Mouse (Mus musculus) liver, embryonic 11.5 days (tissue): ENCODE data around the gene Gng10. TPM values are rescaled to one million over a fixed set of nuclear protein-coding genes. Genes with fewer than 3 reads are reported as not detected.

ENCODE experiments used
- ATAC-seq: fragments of 200-750 bp; cut with Nextera tagmentation; replicated peaks from 2 replicates; pipeline ENCODE4 v1.8.0; 2017; ENCODE audit warnings: moderate number of reproducible peaks, mild to moderate bottlenecking, moderate TSS enrichment, moderate library complexity; ENCODE audit not compliant: low FRiP score
- DNase-seq: peaks from one replicate; pipeline ENCODE4 v3.0.0-alpha.2; 2017; ENCODE audit warnings: low spot score
- H3K27ac ChIP-seq: fragments of 300-500 bp; sonication (generic); 2 replicates; pipeline ENCODE4 v1.5.1; 2014; ENCODE audit warnings: mild to moderate bottlenecking, low read depth, low read length, control low read depth
- H3K27me3 ChIP-seq: fragments of 300-500 bp; sonication (generic); replicated peaks from 2 replicates; pipeline ENCODE4 v1.6.1; 2014; ENCODE audit warnings: low read length, mixed read lengths; ENCODE audit not compliant: control insufficient read depth, insufficient read depth
- H3K36me3 ChIP-seq: fragments of 300-500 bp; sonication (generic); 2 replicates; pipeline ENCODE4 v1.6.1; 2014; ENCODE audit warnings: mild to moderate bottlenecking, low read length, moderate library complexity, mixed read lengths; ENCODE audit not compliant: control insufficient read depth, insufficient read depth
- H3K4me1 ChIP-seq: fragments of 300-500 bp; sonication (generic); replicated peaks from 2 replicates; pipeline ENCODE4 v1.6.1; 2014; ENCODE audit warnings: low read length, mixed read lengths; ENCODE audit not compliant: control insufficient read depth, insufficient read depth
- H3K4me2 ChIP-seq: fragments of 300-500 bp; sonication (generic); 2 replicates; pipeline ENCODE4 v1.6.1; 2014; ENCODE audit warnings: mild to moderate bottlenecking, control low read depth, moderate library complexity
- H3K4me3 ChIP-seq: fragments of 300-500 bp; sonication (generic); 2 replicates; pipeline ENCODE4 v1.5.1; 2014; ENCODE audit warnings: low read depth, low read length, control low read depth
- H3K9ac ChIP-seq: fragments of 300-500 bp; sonication (generic); 2 replicates; pipeline ENCODE4 v1.6.1; 2014; ENCODE audit warnings: low read depth, low read length, control low read depth
- H3K9me3 ChIP-seq: fragments of 300-500 bp; sonication (generic); 2 replicates; pipeline ENCODE4 v1.6.1; 2016; ENCODE audit warnings: low read length, inconsistent platforms, mixed read lengths; ENCODE audit not compliant: control insufficient read depth
- WGBS: fragments of 180-500 bp; shearing (Covaris S2); extraction: QIAGEN DNeasy Blood & Tissue Kit; methylation state at CpG from one replicate; pipeline ENCODE4 v1.1.7; 2014; 5-methylcytosine and 5-hydroxymethylcytosine counted together
- polyA plus RNA-seq: library from polyadenylated mRNA; unstranded; fragments of >200 nt; fragmentation: Nextera tagmentation; extraction: Ambion mirVana; gene quantifications from 2 replicates; pipeline ENCODE4 v1.2.1, GENCODE M21; 2014

The Gng10 gene
- polyA plus RNA-seq, 1 experiment from 2014 or later: 67.6 TPM

GRCm38 (mm10) chr4:59007974-59008373 lies 26.9 kb upstream of the Gng10 start:
- Histone ChIP-seq H3K9ac (no peak overlapping the region), H3K4me3 (no peak overlapping the region), H3K4me2 (no peak overlapping the region), H3K4me1 (peaks cover 49% of the 10 kb centered on the region), H3K27ac (no peak overlapping the region), H3K27me3 (no peaks in the 10 kb centered on the region), H3K36me3 (no peaks in the 10 kb centered on the region), H3K9me3 (no peaks in the 10 kb centered on the region)
- DNase-seq (no peak), ATAC-seq (no peak)
- 89% methylated on average over 5 of the region's 5 CpGs for WGBS

- Histone ChIP-seq H3K4me2 (peak overlapping the region; percentile 5; the same call in 1 of the 2 replicates), H3K27ac (no peak overlapping the region), H3K27me3 (no peaks in the 10 kb centered on the region), H3K4me3 (no peak overlapping the region), H3K9ac (no peak overlapping the region), H3K36me3 (no peaks in the 10 kb centered on the region), H3K4me1 (peaks cover 49% of the 10 kb centered on the region), H3K9me3 (no peaks in the 10 kb centered on the region)
- DNase-seq (no peak), ATAC-seq (no peak)
- 61% methylated on average over 7 of the region's 7 CpGs for WGBS
Measured at GRCm38 (mm10) chr4:59009186-59009585, 25.7 kb upstream of the Gng10 start.

- peaks cover 45% of the 10 kb centered on the region for H3K4me1 ChIP-seq
- H3K9me3 ChIP-seq: no peaks in the 10 kb centered on the region
- ATAC-seq (no peak), DNase-seq (no peak)
- no peak overlapping the region for H3K27ac ChIP-seq
- 44% methylated on average over 4 of the region's 4 CpGs for WGBS
- H3K9ac ChIP-seq: no peak overlapping the region
- no peaks in the 10 kb centered on the region for H3K36me3 ChIP-seq
- no peak overlapping the region for H3K4me2 ChIP-seq
- no peak overlapping the region for H3K4me3 ChIP-seq
- no peaks in the 10 kb centered on the region for H3K27me3 ChIP-seq
Measured at GRCm38 (mm10) chr4:59009696-59010095, 25.2 kb upstream of the Gng10 start.

- H3K4me2 ChIP-seq: no peak overlapping the region
- 60% methylated on average over 3 of the region's 3 CpGs for WGBS
- 0 out of 2 replicates have a peak, but pooled peaks have one; percentile 41 for ATAC-seq
Measured at GRCm38 (mm10) chr4:59011446-59011845, 23.4 kb upstream of the Gng10 start.

GRCm38 (mm10) chr4:59015181-59015580 lies 19.7 kb upstream of the Gng10 start:
- H3K36me3 ChIP-seq: peaks cover 2% of the 10 kb centered on the region; the same call in 1 of the 2 replicates
- no peak overlapping the region for H3K9ac ChIP-seq
- no peaks in the 10 kb centered on the region for H3K9me3 ChIP-seq
- H3K4me2 ChIP-seq: no peak overlapping the region
- WGBS: 90% methylated on average over 3 of the region's 3 CpGs
- ATAC-seq: no peak
- no peak for DNase-seq
- H3K27me3 ChIP-seq: no peaks in the 10 kb centered on the region
- H3K4me1 ChIP-seq: peaks cover 11% of the 10 kb centered on the region
- H3K27ac ChIP-seq: no peak overlapping the region
- no peak overlapping the region for H3K4me3 ChIP-seq

More at GRCm38 (mm10) chr4:59011446-59011845, 23.4 kb upstream of the Gng10 start:
- no peak for DNase-seq
- H3K9me3 ChIP-seq: no peaks in the 10 kb centered on the region
- H3K9ac ChIP-seq: no peak overlapping the region
- H3K4me1 ChIP-seq: peaks cover 31% of the 10 kb centered on the region
- no peaks in the 10 kb centered on the region for H3K27me3 ChIP-seq
- H3K27ac ChIP-seq: peak overlapping the region; percentile 49; the same call in 1 of the 2 replicates
- H3K4me3 ChIP-seq: no peak overlapping the region
- H3K36me3 ChIP-seq: no peaks in the 10 kb centered on the region

- DNase-seq: no peak
- Histone ChIP-seq H3K36me3 (peaks cover 4% of the 10 kb centered on the region; the same call in 1 of the 2 replicates), H3K27me3 (no peaks in the 10 kb centered on the region), H3K9ac (no peak overlapping the region), H3K4me1 (0 out of 2 replicates have a peak, but pooled peaks cover 4% of the 10 kb centered on the region), H3K4me2 (no peak overlapping the region), H3K9me3 (no peaks in the 10 kb centered on the region), H3K4me3 (no peak overlapping the region), H3K27ac (no peak overlapping the region)
- no peak for ATAC-seq
- 76% methylated on average over 2 of the region's 2 CpGs for WGBS
Measured at GRCm38 (mm10) chr4:59016922-59017321, 18.0 kb upstream of the Gng10 start.

- H3K4me3 ChIP-seq: peak overlapping the region; percentile 73
- H3K4me2 ChIP-seq: peak overlapping the region; percentile 80
- H3K27ac ChIP-seq: no peak overlapping the region
- no peaks in the 10 kb centered on the region for H3K36me3 ChIP-seq
- H3K4me1 ChIP-seq: peaks cover 8% of the 10 kb centered on the region; the same call in 1 of the 2 replicates
- 0 out of 2 replicates have a peak, but pooled peaks cover 2% of the 10 kb centered on the region for H3K9me3 ChIP-seq
- H3K9ac ChIP-seq: no peak overlapping the region
- H3K27me3 ChIP-seq: no peaks in the 10 kb centered on the region
- ATAC-seq (no peak), DNase-seq (no peak)
- WGBS: 79% methylated on average over 10 of the region's 10 CpGs
Measured at GRCm38 (mm10) chr4:59034325-59034917, 467 bp upstream of the Gng10 start.

GRCm38 (mm10) chr4:59035786-59036350 lies 980 bp downstream of the Gng10 start:
- DNase-seq: peak; percentile 36
- ATAC-seq: no peak
- Histone ChIP-seq H3K9ac (peak overlapping the region; percentile 77; the same call in 1 of the 2 replicates), H3K36me3 (no peaks in the 10 kb centered on the region), H3K4me2 (peak overlapping the region; percentile 80), H3K27ac (no peak overlapping the region), H3K27me3 (no peaks in the 10 kb centered on the region), H3K9me3 (0 out of 2 replicates have a peak, but pooled peaks cover 2% of the 10 kb centered on the region), H3K4me3 (peak overlapping the region; percentile 73), H3K4me1 (peaks cover 8% of the 10 kb centered on the region; the same call in 1 of the 2 replicates)
- WGBS: 62% methylated on average over 18 of the region's 18 CpGs
